In the genomic region with DNA sequence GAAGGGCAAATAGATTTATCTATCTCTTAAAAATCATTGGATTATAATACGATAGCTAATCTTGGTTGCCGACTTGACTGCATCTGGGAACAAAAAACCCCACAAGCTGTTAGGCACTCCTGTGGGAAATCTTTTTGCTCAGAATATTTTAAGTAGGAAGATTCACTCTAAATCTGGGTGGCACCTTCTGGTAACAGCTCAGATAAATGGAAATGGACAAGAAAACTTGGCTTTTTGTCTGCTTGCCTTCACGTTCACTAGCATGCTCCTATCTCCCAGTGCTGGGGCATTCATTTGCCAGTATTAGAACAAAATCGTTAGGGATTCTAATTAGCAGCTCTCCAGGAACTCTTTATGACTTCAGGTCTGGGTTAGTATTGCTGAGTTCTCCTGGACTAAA, we compare ENCODE assay signal across 23 mouse cellular contexts.
DNase-seq lines count a peak whose midpoint lies in the region; ATAC-seq lines count a peak whose summit lies in the region.
"Had no signal": no experiment of that assay in that cellular context is flagged by ENCODE, and none has a peak within 500 bp of the region (broad histone marks: within the 10 kb centered on the region; RNA-seq: fewer than 3 reads in every experiment).

No protein-coding gene starts in this region.

- no peak overlapping the region for H3K9ac ChIP-seq in kidney, embryonic 16.5 days (replicated peaks; ENCODE audit: low read length)
- H3K9ac ChIP-seq: embryonic facial prominence, embryonic 15.5 days; hindbrain, embryonic 13.5 days had no signal

- H3K27ac ChIP-seq in kidney, embryonic 16.5 days (ENCODE audit: low read length), result no peak overlapping the region
- H3K27ac ChIP-seq: embryonic facial prominence, embryonic 15.5 days; forebrain, embryonic 10.5 days; heart, embryonic 10.5 days; hindbrain, embryonic 13.5 days; hindbrain, postnatal 0 days had no signal

- WGBS in kidney, embryonic 16.5 days, result 84% methylated on average over 4 of the region's 4 CpGs

- no peaks in the 10 kb centered on the region for H3K9me3 ChIP-seq in kidney, embryonic 16.5 days (ENCODE audit: low read length)
- H3K9me3 ChIP-seq: embryonic facial prominence, embryonic 15.5 days; forebrain, embryonic 10.5 days; heart, embryonic 10.5 days; hindbrain, embryonic 13.5 days had no signal

- no peak overlapping the region for H3K4me3 ChIP-seq in kidney, embryonic 16.5 days (ENCODE audit: low read length)
- H3K4me3 ChIP-seq: embryonic facial prominence, embryonic 15.5 days; erythroblast, embryonic 14.5 days; forebrain, embryonic 10.5 days; heart, embryonic 10.5 days; hindbrain, embryonic 13.5 days had no signal

- peak; percentile 14 for DNase-seq in layer of hippocampus, adult 11-12 months (ENCODE audit: low spot score)
- no peak for DNase-seq in layer of hippocampus, postnatal 10 days (ENCODE audit: low spot score in 2 of 2)
- DNase-seq in left cerebral cortex, postnatal 14 days (ENCODE audit: low spot score in 2 of 2), result peak; percentile 14 to 31
- no peak for DNase-seq in left cerebral cortex, adult 8-10 months (ENCODE audit: low spot score in 2 of 2)
- DNase-seq in layer of hippocampus, adult 9-10 months (ENCODE audit: low spot score), result peak; percentile 9
- DNase-seq in heart, postnatal 10 days, result no peak
- DNase-seq: adrenal gland, postnatal 14 days; cerebellum, adult 18-20 months; cerebellum, adult 9-11 months; cerebellum, postnatal 36 days; heart, adult 18-20 months; heart, postnatal 14 days had no signal

- H3K4me2 ChIP-seq in kidney, embryonic 16.5 days (replicated peaks; ENCODE audit: low read depth, low read length), result no peak overlapping the region
- H3K4me2 ChIP-seq: embryonic facial prominence, embryonic 15.5 days; hindbrain, embryonic 13.5 days had no signal

- no peak for ATAC-seq in kidney, embryonic 16.5 days (ENCODE audit: low FRiP score, low TSS enrichment)
- ATAC-seq: activated CD4-positive, CD25-positive, alpha-beta regulatory T cell, adult 4 months; forebrain, embryonic 14.5 days; hindbrain, postnatal 0 days; Patski had no signal

- intact Hi-C loops in left cerebral cortex, postnatal 14 days (cut with DNase I), result no loop called here
- intact Hi-C loops in heart, postnatal 10 days (cut with DNase I), result no loop called here

- H3K4me1 ChIP-seq in kidney, embryonic 16.5 days (ENCODE audit: insufficient read depth, low read length), result no peaks in the 10 kb centered on the region
- H3K4me1 ChIP-seq: embryonic facial prominence, embryonic 15.5 days; forebrain, embryonic 10.5 days; heart, embryonic 10.5 days; hindbrain, embryonic 13.5 days had no signal

- no peaks in the 10 kb centered on the region for H3K36me3 ChIP-seq in kidney, embryonic 16.5 days (ENCODE audit: insufficient read depth, low read length)
- H3K36me3 ChIP-seq: embryonic facial prominence, embryonic 15.5 days; forebrain, embryonic 10.5 days; heart, embryonic 10.5 days; hindbrain, embryonic 13.5 days had no signal

- H3K27me3 ChIP-seq in kidney, embryonic 16.5 days (ENCODE audit: insufficient read depth, low read length), result no peaks in the 10 kb centered on the region
- H3K27me3 ChIP-seq: CH12.LX; embryonic facial prominence, embryonic 15.5 days; hindbrain, embryonic 13.5 days; Patski had no signal

Comparison
In these comparisons a context has a peak if more than half of its experiments do, and no peak if none do; other contexts are left out.
1. DNase-seq: peak in layer of hippocampus, adult 11-12 months (single experiment), left cerebral cortex, postnatal 14 days (2 of 2) and layer of hippocampus, adult 9-10 months (single experiment); none in layer of hippocampus, postnatal 10 days (0 of 2), left cerebral cortex, adult 8-10 months (0 of 2) and heart, postnatal 10 days (0 of 2).